Mouse (Mus musculus): ENCODE data around the gene Nxph1.

Gene Nxph1

GRCm38 (mm10) chr6:8948131-8948470 lies at the start of gene Nxph1:
Nxph1 (plus strand) TSS chr6:8948431.
- no peak for DNase-seq (ENCODE audit: low read depth)

- no peak for DNase-seq (ENCODE audit: low read depth)
These were observed 48.1 kb upstream of the Nxph1 start for GRCm38 (mm10) chr6:8900021-8900728.

- DNase-seq (ENCODE audit: low read depth), result no peak
These were observed 47.5 kb upstream of the Nxph1 start for GRCm38 (mm10) chr6:8900729-8901122.

- DNase-seq (ENCODE audit: low read depth), result no peak
These were observed 40.3 kb upstream of the Nxph1 start for GRCm38 (mm10) chr6:8907917-8908316.

GRCm38 (mm10) chr6:8913404-8913803 lies 34.8 kb upstream of the Nxph1 start:
- DNase-seq (ENCODE audit: low read depth), result no peak

GRCm38 (mm10) chr6:8914682-8915081 lies 33.5 kb upstream of the Nxph1 start:
- no peak for DNase-seq (ENCODE audit: low read depth)

- no peak for DNase-seq (ENCODE audit: low read depth)
These were observed 23.8 kb upstream of the Nxph1 start for GRCm38 (mm10) chr6:8924481-8924880.

- DNase-seq (ENCODE audit: low read depth), result no peak
These were observed 13.0 kb upstream of the Nxph1 start for GRCm38 (mm10) chr6:8935241-8935640.

- DNase-seq (ENCODE audit: low read depth), result peak; percentile 64
These were observed 12.5 kb upstream of the Nxph1 start for GRCm38 (mm10) chr6:8935705-8936104.

- DNase-seq (ENCODE audit: low read depth), result no peak
These were observed 12.1 kb upstream of the Nxph1 start for GRCm38 (mm10) chr6:8936168-8936567.

GRCm38 (mm10) chr6:8948471-8949411 lies 510 bp downstream of the Nxph1 start:
- DNase-seq (ENCODE audit: low read depth), result peak; percentile 9

- DNase-seq (ENCODE audit: low read depth), result no peak
These were observed 1.5 kb downstream of the Nxph1 start for GRCm38 (mm10) chr6:8949665-8950201.

- DNase-seq (ENCODE audit: low read depth), result no peak
These were observed 2.5 kb downstream of the Nxph1 start for GRCm38 (mm10) chr6:8950611-8951325.

GRCm38 (mm10) chr6:8951326-8951695 lies 3.1 kb downstream of the Nxph1 start:
- peak; percentile 41 for DNase-seq (ENCODE audit: low read depth)

GRCm38 (mm10) chr6:8951884-8952590 lies 3.8 kb downstream of the Nxph1 start:
- DNase-seq (ENCODE audit: low read depth), result no peak

- DNase-seq (ENCODE audit: low read depth), result no peak
These were observed 7.7 kb downstream of the Nxph1 start for GRCm38 (mm10) chr6:8955817-8956529.

- no peak for DNase-seq (ENCODE audit: low read depth)
These were observed 8.7 kb downstream of the Nxph1 start for GRCm38 (mm10) chr6:8956743-8957528.

- DNase-seq (ENCODE audit: low read depth), result no peak
These were observed 9.3 kb downstream of the Nxph1 start for GRCm38 (mm10) chr6:8957529-8957887.

- DNase-seq (ENCODE audit: low read depth), result no peak
These were observed 10.1 kb downstream of the Nxph1 start for GRCm38 (mm10) chr6:8958081-8958919.

Data from induced T-regulatory cell, adult 2 months (primary cell).